Comparison of ENCODE assay signal across 24 mouse cellular contexts in the genomic region with DNA sequence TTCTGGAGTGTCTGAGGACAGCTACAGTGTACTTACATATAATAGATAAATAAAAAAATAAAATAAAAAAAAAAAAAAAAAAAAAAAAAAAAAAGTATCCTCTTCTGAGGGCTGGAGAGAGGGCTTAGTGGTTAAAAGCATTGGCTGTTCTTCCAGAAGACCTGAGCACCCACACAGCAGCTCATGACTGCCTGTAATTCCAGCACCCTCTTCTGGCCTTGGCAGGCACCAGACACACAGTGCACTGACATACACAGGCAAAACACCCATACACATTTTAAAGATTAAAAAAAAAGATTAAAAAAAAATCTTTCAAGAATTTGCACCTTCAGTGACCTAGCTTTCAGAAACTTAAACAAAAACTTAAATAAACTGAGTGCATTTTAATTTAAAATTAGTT. TPM values are rescaled to one million over a fixed set of nuclear protein-coding genes. Genes with fewer than 3 reads are reported as not detected.
A peak's percentile ranks its signal among the peaks of the same experiment; 100 is the strongest.
DNase-seq lines count a peak whose midpoint lies in the region; ATAC-seq and TF ChIP-seq lines count a peak whose summit lies in the region.
"Had no signal": no experiment of that assay in that cellular context is flagged by ENCODE, and none has a peak within 500 bp of the region (broad histone marks: within the 10 kb centered on the region; RNA-seq: fewer than 3 reads in every experiment).

No protein-coding gene starts in this region.

- no peak overlapping the region for H3K4me2 ChIP-seq in intestine, embryonic 14.5 days (ENCODE audit: low read length)
- no peak overlapping the region for H3K4me2 ChIP-seq in intestine, embryonic 15.5 days (replicated peaks)
- H3K4me2 ChIP-seq: embryonic facial prominence, embryonic 12.5 days; heart, embryonic 15.5 days; kidney, embryonic 15.5 days had no signal

- H3K9me3 ChIP-seq in intestine, embryonic 14.5 days (ENCODE audit: control insufficient read depth, low read length): no peaks in the 10 kb centered on the region
- H3K9me3 ChIP-seq in intestine, embryonic 15.5 days: no peaks in the 10 kb centered on the region
- H3K9me3 ChIP-seq: embryonic facial prominence, embryonic 12.5 days; heart, embryonic 15.5 days; kidney, embryonic 15.5 days; midbrain, embryonic 10.5 days had no signal

- H3K4me1 ChIP-seq in intestine, embryonic 14.5 days (replicated peaks; ENCODE audit: control insufficient read depth, insufficient read depth, low read length): no peaks in the 10 kb centered on the region; the same call in 1 of the 2 replicates
- H3K4me1 ChIP-seq in intestine, embryonic 15.5 days (replicated peaks): no peaks in the 10 kb centered on the region
- H3K4me1 ChIP-seq: embryonic facial prominence, embryonic 12.5 days; heart, embryonic 15.5 days; midbrain, embryonic 10.5 days had no signal

- POLR2A ChIA-PET in Patski (lab: Charles Lee): no interaction called here

- H3K4me3 ChIP-seq in intestine, embryonic 14.5 days (ENCODE audit: low read depth, low read length): no peak overlapping the region
- H3K4me3 ChIP-seq in intestine, embryonic 15.5 days (replicated peaks): no peak overlapping the region
- H3K4me3 ChIP-seq: embryonic facial prominence, embryonic 12.5 days; heart, embryonic 15.5 days; kidney, embryonic 15.5 days; midbrain, embryonic 10.5 days had no signal

- in situ Hi-C loops in Patski (cut with MboI; ENCODE audit: low pct_unique_long_range_greater_than_20kb): no loop called here

- no peak for DNase-seq in intestine, embryonic 14.5 days (ENCODE audit: low spot score)
- peak; percentile 24 for DNase-seq in thymus, postnatal 14 days
- no peak for DNase-seq in thymus, postnatal 25 days
- no peak for DNase-seq in Patski (ENCODE audit: low read depth, low spot score)
- DNase-seq in right cerebral cortex, adult 2 months (ENCODE audit: low spot score in 2 of 2): no peak
- DNase-seq in lung, postnatal 14 days: no peak
- DNase-seq: adrenal gland, postnatal 36 days; cerebellum, adult 8-10 months; gastrocnemius, postnatal 10 days; heart, adult 18-20 months; lung, adult 2 months; lung, postnatal 36 days had no signal

- CTCF ChIA-PET in Patski (lab: Charles Lee): interaction anchor here (1.0 to 1.4 kb wide), 8 partner anchors 9 to 1102 kb away, joined by 3 to 6 read pairs (median 3); no protein-coding TSS in a partner anchor

- no peaks in the 10 kb centered on the region for H3K27me3 ChIP-seq in intestine, embryonic 14.5 days (replicated peaks; ENCODE audit: control insufficient read depth, insufficient read depth, low read length)
- no peaks in the 10 kb centered on the region for H3K27me3 ChIP-seq in intestine, embryonic 15.5 days (replicated peaks)
- H3K27me3 ChIP-seq in Patski: no peaks in the 10 kb centered on the region
- H3K27me3 ChIP-seq: embryonic facial prominence, embryonic 12.5 days; heart, embryonic 15.5 days; kidney, embryonic 15.5 days had no signal

- no peak overlapping the region for H3K27ac ChIP-seq in intestine, embryonic 14.5 days (ENCODE audit: low read depth)
- no peak overlapping the region for H3K27ac ChIP-seq in intestine, embryonic 15.5 days
- H3K27ac ChIP-seq: embryonic facial prominence, embryonic 12.5 days; heart, embryonic 15.5 days; kidney, embryonic 15.5 days; midbrain, embryonic 10.5 days had no signal

- ATAC-seq in intestine, embryonic 14.5 days (replicated peaks; ENCODE audit: low FRiP score, low TSS enrichment, low read depth): 0 out of 2 replicates have a peak, but pooled peaks have one; percentile 66
- ATAC-seq in intestine, embryonic 15.5 days: no peak
- peak; percentile 69 for ATAC-seq in Patski
- ATAC-seq in megakaryocyte-erythroid progenitor cell, adult 5-6 weeks (replicated peaks; ENCODE audit: low FRiP score, low TSS enrichment, poor library complexity, severe bottlenecking): peak; percentile 62
- ATAC-seq: forebrain, embryonic 16.5 days had no signal

- TF ChIP-seq CTCF in Patski (IDR thresholded peaks at IDR 0.05): peak; percentile 73

- H3K36me3 ChIP-seq in intestine, embryonic 14.5 days (ENCODE audit: control insufficient read depth, insufficient read depth, low read length): no peaks in the 10 kb centered on the region
- no peaks in the 10 kb centered on the region for H3K36me3 ChIP-seq in intestine, embryonic 15.5 days
- H3K36me3 ChIP-seq: embryonic facial prominence, embryonic 12.5 days; heart, embryonic 15.5 days; kidney, embryonic 15.5 days; midbrain, embryonic 10.5 days had no signal

- H3K9ac ChIP-seq in intestine, embryonic 14.5 days (ENCODE audit: low read length): no peak overlapping the region
- H3K9ac ChIP-seq in intestine, embryonic 15.5 days: no peak overlapping the region
- H3K9ac ChIP-seq: embryonic facial prominence, embryonic 12.5 days; heart, embryonic 15.5 days; kidney, embryonic 15.5 days had no signal

RNA-seq across cellular contexts. Expression of a gene that starts 19.6 kb away (rescaled TPM):
- 0.05 and 0.13 TPM in 2 replicates for polyA plus RNA-seq in intestine, embryonic 14.5 days (2014; fragmentation: Nextera tagmentation; extraction: Ambion mirVana)
- polyA plus RNA-seq in intestine, embryonic 15.5 days (2015; fragmentation: Nextera tagmentation; extraction: Ambion mirVana): 0.04 and 0.08 TPM in 2 replicates
- 0.03 TPM for polyA plus RNA-seq in Patski (2021)
- total RNA-seq in megakaryocyte-erythroid progenitor cell, adult 5-6 weeks (2014; fragmentation: Nextera tagmentation): 0.17 and 0.49 TPM in 2 replicates
- not detected in 2 replicates for total RNA-seq in megakaryocyte-erythroid progenitor cell, adult 5-6 weeks (2017)
- total RNA-seq: monocyte, adult 5-6 weeks had no signal

RNA-seq across cellular contexts. Expression of a gene that starts 26.5 kb away (rescaled TPM):
- 61.8 and 64.1 TPM in 2 replicates for polyA plus RNA-seq in intestine, embryonic 14.5 days (2014; fragmentation: Nextera tagmentation; extraction: Ambion mirVana)
- polyA plus RNA-seq in intestine, embryonic 15.5 days (2015; fragmentation: Nextera tagmentation; extraction: Ambion mirVana): 55.8 and 58.0 TPM in 2 replicates
- 219 TPM for polyA plus RNA-seq in Patski (2021)
- 211 and 271 TPM in 2 replicates for total RNA-seq in megakaryocyte-erythroid progenitor cell, adult 5-6 weeks (2014; fragmentation: Nextera tagmentation)
- total RNA-seq in megakaryocyte-erythroid progenitor cell, adult 5-6 weeks (2017): 274 and 354 TPM in 2 replicates

RNA-seq across cellular contexts. Expression of a gene that starts 42.3 kb away (rescaled TPM):
- polyA plus RNA-seq in intestine, embryonic 14.5 days (2014; fragmentation: Nextera tagmentation; extraction: Ambion mirVana): not detected in 2 replicates
- 0.09 TPM in 1 of 2 replicates, not detected in the other for polyA plus RNA-seq in intestine, embryonic 15.5 days (2015; fragmentation: Nextera tagmentation; extraction: Ambion mirVana)
- 0.12 TPM for polyA plus RNA-seq in Patski (2021)
- 11.2 and 12.2 TPM in 2 replicates for total RNA-seq in megakaryocyte-erythroid progenitor cell, adult 5-6 weeks (2014; fragmentation: Nextera tagmentation)
- total RNA-seq in megakaryocyte-erythroid progenitor cell, adult 5-6 weeks (2017): 3.7 and 4.2 TPM in 2 replicates
- total RNA-seq: adrenal gland, postnatal 36 days; ES-E14; gastrocnemius, postnatal 10 days; heart, adult 18-20 months; hematopoietic stem cell, adult 5-6 weeks; layer of hippocampus, adult 18-20 months; left cerebral cortex, postnatal 25 days; monocyte, adult 5-6 weeks had no signal
- polyA plus RNA-seq: forebrain, embryonic 16.5 days; lung, adult 2 months had no signal

RNA-seq across cellular contexts. Expression of a gene that starts 58.1 kb away (rescaled TPM):
- polyA plus RNA-seq in intestine, embryonic 14.5 days (2014; fragmentation: Nextera tagmentation; extraction: Ambion mirVana): 82.6 and 84.6 TPM in 2 replicates
- polyA plus RNA-seq in intestine, embryonic 15.5 days (2015; fragmentation: Nextera tagmentation; extraction: Ambion mirVana): 112 and 118 TPM in 2 replicates
- polyA plus RNA-seq in Patski (2021): 240 TPM
- 69.9 and 82.5 TPM in 2 replicates for total RNA-seq in megakaryocyte-erythroid progenitor cell, adult 5-6 weeks (2014; fragmentation: Nextera tagmentation)
- 201 and 332 TPM in 2 replicates for total RNA-seq in megakaryocyte-erythroid progenitor cell, adult 5-6 weeks (2017)
